Mouse (Mus musculus) lung, postnatal 10 days (tissue): Measurements from ENCODE around the gene Rilpl1.

Source experiments
- DNase-seq: peaks from one replicate; pipeline ENCODE4 v3.0.0; 2021

The Rilpl1 gene

GRCm38 (mm10) chr5:124450641-124451340 is 80.4 kb downstream of the Rilpl1 start:
- no peak for DNase-seq

GRCm38 (mm10) chr5:124450051-124450450 is 81.1 kb downstream of the Rilpl1 start:
- DNase-seq = no peak

DNA sequence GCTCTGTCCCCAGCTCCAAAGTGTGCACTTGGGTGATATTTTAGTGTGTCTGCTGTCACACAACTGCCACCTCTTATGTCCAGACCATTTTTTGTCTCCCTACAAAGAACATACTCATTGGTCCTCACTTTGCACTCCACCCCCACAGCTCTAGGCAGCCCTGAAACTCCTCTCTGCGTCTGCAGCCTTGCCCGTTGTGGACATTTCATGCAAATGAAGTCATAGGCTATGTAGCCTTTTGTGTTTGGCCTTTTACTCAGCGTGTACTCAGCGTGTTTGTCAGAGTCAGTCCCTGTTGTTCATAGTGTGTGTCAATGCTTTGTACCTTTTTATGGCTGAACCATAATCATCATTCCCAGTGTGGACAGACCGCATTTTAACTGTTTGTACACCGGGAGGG is 81.7 kb downstream of the Rilpl1 start:
- no peak for DNase-seq

GRCm38 (mm10) chr5:124446301-124446881 is 84.8 kb downstream of the Rilpl1 start:
- peak; percentile 77 for DNase-seq

DNA sequence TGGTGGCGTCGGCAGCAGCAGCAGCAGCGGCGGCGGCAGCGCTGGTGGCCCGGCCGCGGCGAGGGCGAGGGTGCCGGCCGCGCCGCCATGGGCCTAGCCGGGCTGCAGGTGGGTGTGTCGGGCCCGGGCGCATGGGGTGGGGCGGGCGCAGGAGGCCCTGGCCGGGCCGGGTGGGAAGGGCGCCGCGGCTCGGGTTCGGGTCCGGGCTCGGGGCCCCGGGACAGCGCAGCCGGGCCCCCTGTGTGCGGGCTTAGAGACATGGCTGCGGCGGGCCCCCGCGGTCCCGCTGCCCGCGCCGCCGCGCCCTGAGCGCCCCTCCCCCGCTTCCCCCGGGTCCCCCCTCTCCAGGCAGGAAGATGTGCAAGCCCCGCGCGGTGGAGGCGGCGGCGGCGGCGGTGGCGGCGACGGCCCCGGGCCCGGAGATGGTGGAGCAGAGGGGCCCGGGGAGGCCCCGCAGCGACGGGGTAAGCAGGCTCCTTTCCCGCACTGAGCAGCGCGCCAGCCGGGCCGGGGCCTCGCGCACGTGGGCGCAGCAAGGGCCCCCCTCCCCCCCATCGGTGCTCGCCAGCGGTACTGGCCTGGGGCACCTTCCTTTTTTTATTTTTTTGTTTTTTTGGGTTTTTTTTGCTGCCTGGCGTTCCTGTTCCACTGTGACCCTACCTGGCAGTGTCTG is 85.4 kb downstream of the Rilpl1 start:
- DNase-seq = peak; percentile 54

GRCm38 (mm10) chr5:124444661-124445561 is 86.3 kb downstream of the Rilpl1 start:
- DNase-seq = peak; percentile 79

DNA sequence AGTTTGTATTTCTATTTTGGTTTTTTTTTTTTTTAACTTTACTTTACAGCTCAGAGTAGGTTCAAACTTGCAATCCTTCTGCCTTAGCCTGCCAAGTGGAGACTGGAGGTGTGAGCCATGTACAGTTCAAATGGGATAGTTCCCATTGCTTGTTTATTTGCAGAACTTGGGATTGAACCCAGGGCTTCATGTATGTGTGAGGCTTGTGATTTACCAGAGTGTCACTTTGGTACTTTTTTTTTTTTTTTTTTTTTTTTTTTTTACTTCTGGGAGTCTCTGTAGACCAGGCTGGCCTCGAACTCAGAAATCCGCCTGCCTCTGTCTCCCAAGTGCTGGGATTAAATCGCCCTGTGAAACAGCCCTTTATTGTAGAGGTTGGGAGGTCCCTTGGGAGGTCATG is 87.0 kb downstream of the Rilpl1 start:
- no peak for DNase-seq
